Mouse (Mus musculus) CD8-positive naive resting alpha-beta T cell, adult 2 months (primary cell): ENCODE data around the gene Lce1i.
"Not testable (repeated sequence)": the region's sequence is repeated elsewhere in the genome, so short reads cannot be mapped to it uniquely, and the experiment has no call there.

Experiments
- DNase-seq, 2 experiments: peaks; one replicate each; pipeline ENCODE4 v3.0.0; 2022; ENCODE audit warnings: low read depth in 2 of 2, low spot score in 2 of 2

Gene Lce1i

GRCm38 (mm10) chr3:92778799-92779198 lies at the start of gene Lce1i:
Lce1i (minus strand) TSS chr3:92778899.
- no peak for DNase-seq

- DNase-seq, result no peak
Observed at GRCm38 (mm10) chr3:92827108-92827507, 48.4 kb upstream of the Lce1i start, which contains the start of gene Kprp. Kprp (minus strand) TSS chr3:92827247.

GRCm38 (mm10) chr3:92825808-92826207 lies 47.1 kb upstream of the Lce1i start:
- DNase-seq, result no peak

GRCm38 (mm10) chr3:92816036-92816435 lies 37.3 kb upstream of the Lce1i start:
- DNase-seq, result not testable (repeated sequence)

GRCm38 (mm10) chr3:92815581-92815980 lies 36.9 kb upstream of the Lce1i start:
- no peak for DNase-seq

GRCm38 (mm10) chr3:92807791-92808190 lies 29.1 kb upstream of the Lce1i start, which contains the start of gene Lce1k:
Lce1k (minus strand) TSS chr3:92807891.
- DNase-seq, result no peak

- DNase-seq, result no peak
Observed at GRCm38 (mm10) chr3:92790414-92790813, 11.7 kb upstream of the Lce1i start, which contains the start of gene Lce1j. Lce1j (minus strand) TSS chr3:92790514.

- DNase-seq, result no peak
Observed at GRCm38 (mm10) chr3:92771573-92771972, 7.1 kb downstream of the Lce1i start.

GRCm38 (mm10) chr3:92764965-92765364 lies 13.7 kb downstream of the Lce1i start, which contains the start of gene Lce1h:
Lce1h (minus strand) TSS chr3:92765065.
- DNase-seq, result no peak

GRCm38 (mm10) chr3:92753197-92753596 lies 25.5 kb downstream of the Lce1i start:
- no peak for DNase-seq

GRCm38 (mm10) chr3:92752238-92752637 lies 26.5 kb downstream of the Lce1i start, which contains the start of gene Lce1g:
Lce1g (minus strand) TSS chr3:92752338.
- no peak for DNase-seq

- DNase-seq, result no peak
Observed at GRCm38 (mm10) chr3:92738996-92739395, 39.7 kb downstream of the Lce1i start, which contains the start of gene Gm38119. Gm38119 (minus strand) TSS chr3:92739096.
